Mouse (Mus musculus) liver, embryonic 15.5 days (tissue): ENCODE data around the gene Trmt13. TPM values are rescaled to one million over a fixed set of nuclear protein-coding genes. Genes with fewer than 3 reads are reported as not detected.

ENCODE experiments used
- ATAC-seq: fragments of 200-750 bp; cut with Nextera tagmentation; 2 replicates; pipeline ENCODE4 v1.8.0; 2017; ENCODE audit warnings: moderate number of reproducible peaks, mild to moderate bottlenecking, moderate library complexity; ENCODE audit not compliant: insufficient read depth
- H3K27ac ChIP-seq: fragments of 300-500 bp; sonication (generic); replicated peaks from 2 replicates; pipeline ENCODE4 v1.5.1; 2015; ENCODE audit warnings: mild to moderate bottlenecking, inconsistent platforms
- H3K27me3 ChIP-seq: fragments of 300-500 bp; sonication (generic); 2 replicates; pipeline ENCODE4 v1.6.1; 2015; ENCODE audit warnings: mild to moderate bottlenecking, inconsistent platforms
- H3K36me3 ChIP-seq: fragments of 300-500 bp; sonication (generic); replicated peaks from 2 replicates; pipeline ENCODE4 v1.6.1; 2015; ENCODE audit warnings: moderate library complexity, mild to moderate bottlenecking, inconsistent platforms
- H3K4me1 ChIP-seq: fragments of 300-500 bp; sonication (generic); replicated peaks from 2 replicates; pipeline ENCODE4 v1.6.1; 2015; ENCODE audit warnings: inconsistent platforms
- H3K4me2 ChIP-seq: fragments of 300-500 bp; sonication (generic); 2 replicates; pipeline ENCODE4 v1.6.1; 2015; ENCODE audit warnings: moderate library complexity, mild to moderate bottlenecking, inconsistent platforms
- H3K4me3 ChIP-seq: fragments of 300-500 bp; sonication (generic); replicated peaks from 2 replicates; pipeline ENCODE4 v1.5.1; 2015; ENCODE audit warnings: mild to moderate bottlenecking, inconsistent platforms
- H3K9ac ChIP-seq: fragments of 300-500 bp; sonication (generic); 2 replicates; pipeline ENCODE4 v1.6.1; 2015; ENCODE audit warnings: moderate library complexity, mild to moderate bottlenecking, inconsistent platforms
- H3K9me3 ChIP-seq: fragments of 300-500 bp; sonication (generic); replicated peaks from 2 replicates; pipeline ENCODE4 v1.6.1; 2016; ENCODE audit warnings: inconsistent platforms
- WGBS: fragments of 180-500 bp; shearing (Covaris S2); methylation state at CpG from one replicate; pipeline ENCODE4 v1.1.7; 2015; ENCODE audit warnings: mixed read lengths; ENCODE audit not compliant: insufficient replicate concordance; 5-methylcytosine and 5-hydroxymethylcytosine counted together
- polyA plus RNA-seq: library from polyadenylated mRNA; unstranded; fragments of >200 nt; fragmentation: Nextera tagmentation; extraction: Ambion mirVana; gene quantifications from 2 replicates; pipeline ENCODE4 v1.2.1, GENCODE M21; 2015

The Trmt13 gene
- polyA plus RNA-seq, 1 experiment from 2014 or later: 8.2 TPM

DNA sequence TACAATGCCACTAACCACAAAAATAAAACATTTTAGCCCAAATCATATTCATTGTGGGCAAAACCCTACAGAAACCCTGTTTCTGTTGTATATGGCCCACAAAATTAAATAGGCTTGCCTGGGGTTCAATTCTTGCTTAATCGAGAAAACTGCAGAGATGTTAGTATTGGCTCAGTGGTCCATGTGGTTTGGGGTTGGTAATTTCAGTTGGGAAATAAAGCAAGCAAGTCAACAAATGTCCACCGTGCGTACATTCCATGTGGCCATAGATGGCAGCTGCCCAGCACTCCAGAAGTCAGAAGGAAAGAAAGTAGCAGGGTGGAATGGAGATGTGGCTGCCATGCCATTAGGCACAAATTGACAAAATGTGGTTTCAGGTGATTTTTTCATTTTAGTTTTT lies 18.6 kb upstream of the Trmt13 start:
- H3K9me3 ChIP-seq: no peaks in the 10 kb centered on the region
- WGBS: 80% methylated on average over 3 of the region's 3 CpGs
- peaks cover 87% of the 10 kb centered on the region for H3K36me3 ChIP-seq
- no peak overlapping the region for H3K9ac ChIP-seq
- H3K4me1 ChIP-seq: no peaks in the 10 kb centered on the region
- H3K4me2 ChIP-seq: no peak overlapping the region
- no peaks in the 10 kb centered on the region for H3K27me3 ChIP-seq
- no peak for ATAC-seq
- H3K27ac ChIP-seq: no peak overlapping the region
- no peak overlapping the region for H3K4me3 ChIP-seq

DNA sequence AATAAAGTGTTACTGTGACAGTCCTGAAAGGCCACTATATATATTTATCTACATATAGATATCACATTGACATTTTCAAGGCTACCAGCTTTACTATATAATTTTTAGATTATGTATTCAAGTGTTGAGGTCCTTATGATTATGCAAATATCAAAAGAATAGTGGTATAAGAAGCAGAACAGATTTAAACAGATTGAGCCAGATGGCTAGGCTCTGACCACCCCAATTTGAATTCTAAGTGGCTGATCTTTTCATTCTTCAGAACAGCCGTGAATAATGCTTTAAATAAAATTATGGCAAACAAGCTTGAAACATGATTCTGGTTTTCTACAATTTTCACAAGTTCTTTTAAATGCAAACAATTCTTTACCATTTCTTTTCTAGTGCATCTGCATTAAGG lies 17.1 kb upstream of the Trmt13 start:
- 78% methylated on average over 1 of the region's 1 CpGs for WGBS

GRCm38 (mm10) chr3:116622641-116623040 lies 8.3 kb upstream of the Trmt13 start:
- H3K4me1 ChIP-seq: peaks cover 18% of the 10 kb centered on the region
- H3K27ac ChIP-seq: no peak overlapping the region
- no peak for ATAC-seq
- peaks cover 67% of the 10 kb centered on the region for H3K36me3 ChIP-seq
- H3K9ac ChIP-seq: no peak overlapping the region
- no peak overlapping the region for H3K4me2 ChIP-seq
- H3K9me3 ChIP-seq: no peaks in the 10 kb centered on the region
- no peak overlapping the region for H3K4me3 ChIP-seq
- no peaks in the 10 kb centered on the region for H3K27me3 ChIP-seq
- 91% methylated on average over 7 of the region's 7 CpGs for WGBS

More for the DNA sequence above, 17.1 kb upstream of the Trmt13 start:
- no peak overlapping the region for H3K4me3 ChIP-seq
- no peaks in the 10 kb centered on the region for H3K9me3 ChIP-seq
- no peak overlapping the region for H3K27ac ChIP-seq
- no peak overlapping the region for H3K9ac ChIP-seq
- H3K27me3 ChIP-seq: no peaks in the 10 kb centered on the region
- ATAC-seq: no peak
- no peak overlapping the region for H3K4me2 ChIP-seq
- H3K4me1 ChIP-seq: no peaks in the 10 kb centered on the region
- H3K36me3 ChIP-seq: peaks cover 87% of the 10 kb centered on the region

- Histone ChIP-seq H3K36me3 (peaks cover 64% of the 10 kb centered on the region), H3K9ac (no peak overlapping the region), H3K4me3 (no peak overlapping the region), H3K4me2 (no peak overlapping the region), H3K27ac (peak overlapping the region; percentile 12; the same call in 1 of the 2 replicates), H3K27me3 (no peaks in the 10 kb centered on the region), H3K9me3 (no peaks in the 10 kb centered on the region), H3K4me1 (peaks cover 18% of the 10 kb centered on the region)
- 43% methylated on average over 7 of the region's 7 CpGs for WGBS
- peak; percentile 94 for ATAC-seq
Observed at GRCm38 (mm10) chr3:116620636-116621370, 6.4 kb upstream of the Trmt13 start.

GRCm38 (mm10) chr3:116618855-116619254 lies 4.5 kb upstream of the Trmt13 start:
- ATAC-seq: no peak
- H3K9ac ChIP-seq: no peak overlapping the region
- H3K9me3 ChIP-seq: no peaks in the 10 kb centered on the region
- H3K27ac ChIP-seq: no peak overlapping the region
- no peak overlapping the region for H3K4me2 ChIP-seq
- H3K27me3 ChIP-seq: no peaks in the 10 kb centered on the region
- H3K36me3 ChIP-seq: peaks cover 81% of the 10 kb centered on the region
- H3K4me3 ChIP-seq: no peak overlapping the region
- 50% methylated on average over 6 of the region's 6 CpGs for WGBS
- H3K4me1 ChIP-seq: peaks cover 34% of the 10 kb centered on the region

- Histone ChIP-seq H3K4me1 (peaks cover 29% of the 10 kb centered on the region), H3K4me3 (no peak overlapping the region), H3K27ac (0 out of 2 replicates have a peak overlapping the region, but pooled peaks have one; percentile 10), H3K36me3 (peaks cover 75% of the 10 kb centered on the region), H3K9me3 (no peaks in the 10 kb centered on the region), H3K4me2 (no peak overlapping the region), H3K9ac (no peak overlapping the region), H3K27me3 (no peaks in the 10 kb centered on the region)
- 63% methylated on average over 8 of the region's 8 CpGs for WGBS
- ATAC-seq: no peak
Observed at GRCm38 (mm10) chr3:116615318-116616068, 1.1 kb upstream of the Trmt13 start.

DNA sequence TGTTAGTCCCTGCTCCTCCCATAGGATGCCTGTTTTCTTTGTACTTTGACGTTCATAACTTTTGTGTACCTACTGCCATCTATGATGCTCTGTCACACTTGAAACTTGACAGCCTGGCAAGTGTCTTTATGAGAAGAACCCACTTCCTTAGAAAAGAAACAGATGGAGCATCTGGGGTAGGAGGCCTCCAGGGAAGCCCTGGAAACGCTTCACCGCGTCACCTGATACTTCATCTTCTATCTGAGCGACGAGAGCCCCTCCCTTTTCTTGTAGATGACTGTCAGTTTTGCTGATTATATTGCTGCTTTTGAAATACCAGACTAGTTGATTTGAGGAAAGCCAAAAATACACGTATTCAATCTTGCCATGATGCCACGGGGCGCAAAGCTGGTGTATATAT lies 9.8 kb downstream of the Trmt13 start:
- H3K27ac ChIP-seq: no peak overlapping the region
- H3K36me3 ChIP-seq: peaks cover 65% of the 10 kb centered on the region
- 86% methylated on average over 9 of the region's 9 CpGs for WGBS
- no peak overlapping the region for H3K4me3 ChIP-seq
- no peaks in the 10 kb centered on the region for H3K4me1 ChIP-seq
- H3K9me3 ChIP-seq: no peaks in the 10 kb centered on the region
- ATAC-seq: no peak
- no peak overlapping the region for H3K9ac ChIP-seq
- no peaks in the 10 kb centered on the region for H3K27me3 ChIP-seq
- no peak overlapping the region for H3K4me2 ChIP-seq

DNA sequence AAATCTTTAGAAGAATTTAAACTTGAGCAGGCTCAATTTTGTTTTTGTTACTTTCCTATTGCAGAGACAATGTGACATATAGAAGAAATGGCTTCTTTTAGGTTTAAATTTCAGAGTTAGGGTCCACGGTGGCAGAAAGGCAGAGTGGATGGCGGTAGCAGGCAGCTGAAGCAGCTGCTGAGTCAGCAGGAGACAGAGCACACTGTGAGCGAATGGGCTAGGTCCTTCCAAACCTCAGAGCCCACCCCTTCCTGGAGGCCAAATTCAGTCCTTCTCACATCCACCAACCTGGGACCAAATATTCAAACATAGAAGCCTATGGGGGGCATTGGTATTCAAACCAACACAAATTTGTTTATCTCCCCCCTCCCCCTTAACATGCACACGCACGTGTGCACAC lies 12.6 kb downstream of the Trmt13 start:
- 85% methylated on average over 5 of the region's 5 CpGs for WGBS
- Histone ChIP-seq H3K4me2 (no peak overlapping the region), H3K36me3 (peaks cover 44% of the 10 kb centered on the region), H3K27me3 (no peaks in the 10 kb centered on the region), H3K9ac (no peak overlapping the region), H3K4me1 (peaks cover 13% of the 10 kb centered on the region; the same call in 1 of the 2 replicates), H3K9me3 (no peaks in the 10 kb centered on the region), H3K4me3 (no peak overlapping the region), H3K27ac (no peak overlapping the region)
- no peak for ATAC-seq

DNA sequence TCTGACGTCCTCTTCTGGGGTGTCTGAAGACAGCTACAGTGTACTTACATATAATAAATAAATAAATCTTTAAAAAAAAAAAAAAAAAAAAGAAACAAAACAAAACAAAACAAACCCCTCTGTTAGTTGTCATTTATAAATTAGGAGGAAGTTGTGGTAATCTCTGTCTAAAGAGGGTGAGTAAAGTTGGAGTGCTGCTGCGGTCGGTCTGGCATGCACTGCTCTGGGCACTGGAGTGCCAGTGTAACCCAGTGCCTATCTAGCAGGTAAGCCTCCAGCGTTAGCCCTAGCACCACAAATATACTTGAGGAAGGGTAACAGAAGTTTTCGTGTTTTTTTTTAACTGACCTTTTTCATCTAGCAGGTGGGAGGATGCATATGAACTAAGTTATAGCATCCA lies 13.4 kb downstream of the Trmt13 start:
- Histone ChIP-seq H3K4me3 (no peak overlapping the region), H3K27ac (no peak overlapping the region), H3K27me3 (no peaks in the 10 kb centered on the region), H3K9me3 (no peaks in the 10 kb centered on the region), H3K4me1 (peaks cover 20% of the 10 kb centered on the region), H3K9ac (no peak overlapping the region), H3K4me2 (no peak overlapping the region), H3K36me3 (peaks cover 38% of the 10 kb centered on the region)
- no peak for ATAC-seq
- 63% methylated on average over 5 of the region's 5 CpGs for WGBS

DNA sequence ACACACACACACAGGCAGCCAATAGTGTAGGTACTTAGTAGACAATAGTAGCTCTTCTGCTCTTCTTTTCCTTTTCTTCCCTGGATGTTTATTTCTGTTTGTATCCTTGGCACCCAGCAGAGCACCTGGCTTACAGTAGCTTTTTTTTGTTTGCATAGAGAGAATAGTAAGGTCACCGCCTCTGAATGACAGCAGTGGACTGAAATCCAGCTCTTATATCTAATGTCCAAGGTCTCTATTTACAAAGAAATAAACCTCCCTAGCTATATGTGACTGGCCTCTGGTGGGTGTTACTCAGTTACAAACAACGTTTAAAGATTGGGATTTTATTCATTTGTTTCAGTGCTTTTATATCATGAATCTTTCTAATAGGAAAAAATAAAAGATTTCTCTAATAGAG lies 14.7 kb downstream of the Trmt13 start:
- Histone ChIP-seq H3K36me3 (peaks cover 31% of the 10 kb centered on the region), H3K27ac (no peak overlapping the region), H3K4me3 (no peak overlapping the region), H3K9ac (no peak overlapping the region), H3K4me2 (no peak overlapping the region), H3K27me3 (no peaks in the 10 kb centered on the region), H3K4me1 (peaks cover 22% of the 10 kb centered on the region), H3K9me3 (no peaks in the 10 kb centered on the region)
- ATAC-seq: no peak
- WGBS: 75% methylated on average over 2 of the region's 2 CpGs

- WGBS: 5% methylated on average over 10 of the region's 10 CpGs
Observed at GRCm38 (mm10) chr3:116595603-116595991, 18.8 kb downstream of the Trmt13 start.

More at GRCm38 (mm10) chr3:116595603-116595991, 18.8 kb downstream of the Trmt13 start:
- Histone ChIP-seq H3K27me3 (no peaks in the 10 kb centered on the region), H3K4me3 (peak overlapping the region; percentile 78), H3K9ac (peak overlapping the region; percentile 83), H3K9me3 (no peaks in the 10 kb centered on the region), H3K36me3 (peaks cover 20% of the 10 kb centered on the region), H3K4me1 (peaks cover 30% of the 10 kb centered on the region), H3K27ac (peak overlapping the region; percentile 84), H3K4me2 (peak overlapping the region; percentile 80)
- ATAC-seq: no peak
